Mouse (Mus musculus) R1 (cell line): ENCODE measurements around the gene Mog.
A peak's percentile ranks its signal among the peaks of the same experiment; 100 is the strongest.

Source experiments
- DNase-seq: peaks from one replicate; pipeline ENCODE4 v3.0.0-alpha.2; 2018; ENCODE audit warnings: low read depth, low spot score

Mog gene

GRCm38 (mm10) chr17:36994528-36994927, 28.7 kb downstream of the Mog start:
- DNase-seq: no peak

DNA sequence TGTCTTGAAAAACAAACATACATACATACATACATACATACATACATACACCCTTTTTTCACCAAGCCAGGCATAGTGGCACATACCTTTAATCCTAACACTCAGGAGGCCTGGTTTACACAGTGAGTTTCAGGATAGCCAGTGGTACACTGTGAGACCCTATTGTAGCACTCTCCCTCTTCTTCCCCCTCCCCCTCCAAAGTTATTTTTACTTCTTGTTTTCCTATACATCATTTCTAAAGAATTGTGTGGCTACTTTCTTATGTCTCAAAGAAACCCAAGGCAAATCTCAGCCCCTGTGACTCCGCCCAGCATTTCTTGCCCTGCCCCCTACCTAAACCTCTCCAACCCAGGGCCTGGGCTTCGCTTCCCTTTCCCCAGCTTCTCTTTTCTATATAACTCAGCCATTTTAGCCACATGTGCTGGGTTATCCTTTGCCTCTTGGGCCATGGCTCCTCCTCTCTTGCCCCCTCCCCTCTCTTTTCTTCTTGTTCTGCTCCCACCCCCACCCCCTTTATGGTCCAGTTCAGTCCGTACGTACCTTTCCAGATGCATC, 29.4 kb downstream of the Mog start:
- DNase-seq: peak; percentile 92

- no peak for DNase-seq
Measured at GRCm38 (mm10) chr17:36992336-36993104, 30.7 kb downstream of the Mog start.

- peak; percentile 67 for DNase-seq
Measured at GRCm38 (mm10) chr17:36990630-36991029, 32.6 kb downstream of the Mog start.

DNA sequence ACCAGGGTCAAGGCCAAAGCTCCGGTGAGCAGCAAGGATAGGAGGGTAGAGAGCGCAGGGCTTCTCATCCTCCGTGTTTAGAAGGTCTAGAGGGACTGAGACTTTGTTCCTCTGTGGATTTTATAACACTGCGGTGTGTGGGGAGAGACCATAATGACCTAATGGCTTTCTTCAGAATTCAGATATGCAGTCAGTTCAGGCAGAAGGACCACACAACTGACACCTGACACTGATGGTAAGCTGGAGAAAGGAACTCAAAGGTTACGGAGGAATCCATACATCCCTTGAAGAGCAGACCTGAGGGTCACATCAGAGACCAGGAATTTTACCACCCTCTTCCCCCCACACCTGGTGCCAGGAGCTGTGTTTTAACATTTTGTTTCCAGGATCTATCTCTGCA, 33.8 kb downstream of the Mog start, which contains the start of gene H2-M5:
H2-M5 (minus strand) TSS at position 101 of the 400 bp plus-strand sequence.
- no peak for DNase-seq

DNA sequence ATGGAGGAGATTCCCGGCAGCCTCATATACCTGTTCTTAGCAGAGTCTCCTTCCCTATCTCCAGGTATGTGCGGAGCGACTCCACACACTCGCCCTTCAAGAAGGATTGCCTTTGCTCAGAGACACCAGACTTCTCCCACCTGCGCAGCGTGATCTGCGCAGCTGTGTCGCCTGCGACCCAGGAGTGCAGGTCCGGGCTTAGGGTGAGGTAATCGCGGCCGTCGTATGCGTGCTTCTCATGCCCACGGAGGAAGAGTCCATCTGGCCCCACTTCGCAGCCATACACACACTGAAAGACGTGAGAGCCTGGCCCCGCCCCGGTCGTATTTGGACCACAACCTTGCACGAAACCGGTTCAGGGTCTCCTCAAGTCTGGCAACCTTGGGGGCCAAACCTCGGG, 34.7 kb downstream of the Mog start:
- peak; percentile 80 for DNase-seq

DNA sequence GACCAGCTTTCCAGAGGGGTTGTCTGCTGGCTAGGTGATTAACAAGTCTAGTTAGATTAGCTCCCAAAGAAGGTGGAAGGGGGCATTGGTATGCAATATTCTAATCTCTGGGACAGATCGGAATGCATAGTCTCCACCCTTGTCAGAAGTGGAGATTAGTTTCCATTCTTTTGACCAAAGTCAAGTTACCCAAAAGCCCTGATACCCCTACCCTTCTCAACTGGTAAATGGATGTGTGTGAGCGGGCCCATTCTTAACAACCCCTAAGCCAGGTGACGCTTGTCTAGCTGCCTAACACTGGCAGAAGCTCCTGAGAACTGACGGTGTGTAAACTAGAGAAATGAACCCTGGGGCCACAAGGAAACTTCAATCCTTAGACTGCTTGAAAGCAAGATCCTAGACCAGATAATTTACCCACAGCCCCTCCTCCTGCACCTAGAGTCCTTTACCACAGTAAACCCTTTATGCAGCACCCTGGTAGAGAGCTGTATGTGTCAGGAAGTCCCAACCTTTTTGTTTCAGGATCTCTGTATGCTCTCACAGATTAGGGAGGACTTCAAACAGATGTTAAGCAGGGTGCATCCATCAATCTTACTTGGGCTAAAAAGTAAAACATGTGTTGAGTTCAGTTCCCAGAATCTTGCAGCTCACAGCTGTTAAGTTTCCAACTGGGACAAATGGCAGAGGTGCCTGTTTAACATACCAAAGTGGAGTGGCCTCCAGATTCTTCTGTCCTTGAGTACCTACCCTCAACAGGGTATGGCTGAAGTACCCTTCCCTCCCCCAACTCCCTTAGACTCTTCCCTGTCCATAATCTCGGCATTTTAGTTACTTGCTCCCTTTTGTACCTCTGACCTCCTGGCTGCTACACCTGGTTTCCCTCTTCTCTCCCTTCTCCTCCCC, 40.7 kb downstream of the Mog start:
- peak; percentile 92 for DNase-seq

DNA sequence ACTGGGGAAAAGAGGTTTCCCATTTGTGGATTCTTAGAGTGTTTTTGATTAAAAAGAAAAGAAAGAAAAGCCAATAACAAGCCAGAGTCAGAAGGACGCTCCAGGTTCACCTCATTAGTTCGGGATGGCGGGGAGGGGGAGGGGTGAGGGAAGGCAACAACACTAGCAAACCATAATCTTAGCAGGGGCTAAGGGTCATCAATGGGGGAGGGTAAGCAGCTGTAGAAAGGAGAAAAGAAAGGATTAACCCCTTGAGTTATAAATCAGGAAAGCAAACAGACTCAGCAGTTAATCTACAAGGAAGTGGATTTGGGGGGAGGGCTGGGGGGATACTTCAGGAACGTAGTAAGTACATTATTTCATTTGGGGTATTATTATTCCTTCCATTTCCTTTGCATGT, 41.4 kb downstream of the Mog start:
- DNase-seq: peak; percentile 92

DNA sequence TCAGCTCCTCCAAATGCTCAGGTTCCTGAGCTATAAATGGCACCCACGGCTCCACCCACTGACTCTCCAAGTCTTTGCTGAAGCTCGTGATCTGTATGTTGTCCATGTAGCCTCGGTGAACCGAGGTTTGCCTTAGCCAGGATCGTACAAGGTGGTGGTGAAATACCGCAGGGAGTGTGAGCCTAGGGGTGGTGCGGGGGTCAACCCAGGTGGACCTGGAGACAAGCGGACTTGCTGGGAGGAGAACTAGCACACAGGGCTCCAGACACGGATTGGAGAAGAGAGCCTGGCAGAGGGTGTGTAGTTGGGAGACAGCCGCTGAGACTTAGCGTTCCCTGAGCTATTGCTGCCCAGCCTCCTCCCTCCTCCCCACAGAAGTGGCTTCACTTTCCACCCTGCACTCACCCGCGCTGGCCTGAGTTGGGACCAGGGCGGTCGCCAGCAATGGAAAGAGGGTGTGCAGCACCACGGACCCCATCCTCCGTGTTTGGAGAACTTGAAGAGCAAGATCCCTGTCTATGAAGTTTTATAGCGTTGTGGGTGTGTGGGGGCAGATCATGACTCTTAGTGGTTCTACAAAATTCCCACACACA, 41.9 kb downstream of the Mog start, which contains the start of gene 2410137M14Rik:
2410137M14Rik (minus strand) TSS at position 17 of the 593 bp plus-strand sequence.
- peak; percentile 76 for DNase-seq

GRCm38 (mm10) chr17:36973271-36973787, 49.9 kb downstream of the Mog start:
- DNase-seq: peak; percentile 98

DNA sequence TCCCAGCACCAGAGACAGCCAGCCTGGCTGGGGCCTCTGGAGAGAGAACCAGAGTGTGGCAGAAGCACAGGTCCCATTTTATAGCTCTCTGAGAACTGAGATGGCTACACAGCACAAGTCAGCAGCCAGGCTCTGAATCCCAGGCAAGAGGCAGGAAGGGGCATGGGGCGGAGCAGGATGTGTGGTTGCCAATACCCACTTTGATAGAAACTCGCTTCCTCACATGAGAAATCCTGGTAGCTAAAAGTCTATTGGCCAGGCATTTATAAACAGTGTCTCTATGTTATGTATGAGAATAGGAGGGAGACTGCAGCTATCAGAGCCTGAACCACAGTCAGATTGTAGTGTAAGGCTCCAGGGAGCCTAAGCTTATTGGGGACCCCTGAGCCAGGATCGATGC, 50.4 kb downstream of the Mog start:
- peak; percentile 91 for DNase-seq

DNA sequence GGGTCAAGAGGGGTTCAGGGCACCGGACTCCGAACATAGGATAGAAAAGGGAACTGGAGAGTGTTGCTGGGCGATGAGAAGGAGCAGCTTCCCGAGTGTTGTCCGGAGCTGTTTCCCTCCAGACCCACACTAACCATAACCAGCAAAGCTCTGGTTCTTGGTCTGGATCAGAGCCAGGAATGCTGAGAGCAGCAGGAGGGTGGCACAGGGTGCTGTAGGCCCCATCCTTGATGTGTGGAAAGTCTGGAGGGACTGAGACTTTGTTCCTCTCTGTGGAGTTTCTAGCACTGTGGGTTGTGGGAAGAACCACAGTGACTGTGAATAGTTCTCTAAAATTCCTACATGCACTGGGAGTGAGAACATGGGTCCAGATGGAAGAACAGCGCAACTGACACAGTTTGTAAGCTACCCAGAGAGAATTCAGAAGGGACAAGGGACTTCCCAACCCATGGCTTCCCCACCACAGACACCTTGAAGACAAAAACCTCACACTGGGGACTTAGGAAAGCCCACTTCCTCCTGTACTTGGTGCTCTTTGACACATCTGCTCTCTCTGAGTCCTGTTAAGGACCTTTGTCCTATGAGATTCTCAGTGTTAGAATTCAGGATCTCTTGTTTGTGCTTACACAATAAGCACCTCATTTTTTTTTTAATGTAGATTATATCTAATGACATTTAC, 51.9 kb downstream of the Mog start:
- DNase-seq: peak; percentile 51

DNA sequence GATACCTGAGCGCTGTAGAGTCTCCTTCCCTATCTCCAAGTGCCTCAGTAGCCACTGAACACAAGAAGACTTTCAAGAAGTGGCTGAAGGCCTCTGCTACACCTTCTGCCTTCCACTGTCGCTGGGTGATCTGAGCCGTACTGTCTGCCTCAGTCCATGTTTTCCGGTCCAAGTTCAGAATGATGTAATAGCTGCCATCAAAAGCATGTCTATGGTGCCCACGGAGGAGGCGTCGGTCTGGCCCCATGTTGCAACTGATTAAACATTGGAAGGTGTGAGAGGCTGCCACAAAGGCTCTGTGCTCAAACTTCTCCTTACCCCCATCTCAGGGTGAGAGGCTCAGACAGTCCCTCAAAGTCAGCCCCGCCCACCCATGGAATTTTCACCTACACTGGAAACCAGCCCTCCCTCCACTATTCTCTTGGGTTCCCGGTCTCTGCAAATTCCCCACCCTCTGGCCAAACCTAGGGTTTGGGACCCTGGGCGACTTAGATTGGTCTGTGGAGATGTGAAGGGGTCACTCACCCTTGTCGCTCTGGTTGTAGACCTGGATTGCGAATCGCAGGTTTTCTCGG, 52.8 kb downstream of the Mog start:
- peak; percentile 90 for DNase-seq

DNA sequence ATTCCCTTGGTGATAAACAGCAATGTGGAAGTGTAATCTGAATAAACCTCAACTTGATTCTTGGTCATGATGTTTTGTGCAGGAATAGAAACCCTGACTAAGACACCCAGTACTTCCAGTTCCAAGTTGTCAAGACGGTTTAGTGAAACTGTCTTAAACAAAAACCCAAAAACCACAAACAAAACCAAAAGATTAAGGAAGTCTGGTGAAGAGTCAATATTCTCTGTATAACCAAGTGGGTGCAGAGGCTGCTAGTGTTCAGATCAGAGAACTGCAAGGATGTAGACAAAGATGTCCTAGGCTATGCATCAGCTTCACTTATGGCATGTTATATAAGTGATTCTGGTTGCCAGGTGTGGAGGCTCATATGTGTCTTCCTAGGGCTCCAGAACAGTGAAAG, 56.3 kb downstream of the Mog start:
- peak; percentile 16 for DNase-seq

GRCm38 (mm10) chr17:36961125-36961524, 62.1 kb downstream of the Mog start:
- peak; percentile 25 for DNase-seq
